Mouse (Mus musculus): ENCODE measurements around the gene Cnn3. TPM values are rescaled to one million over a fixed set of nuclear protein-coding genes. Genes with fewer than 3 reads are reported as not detected.

The Cnn3 gene
- total and polyA plus RNA-seq, 3 experiments: 37.8 to 45.4 (median 40.2) TPM

- Histone ChIP-seq H3K27me3 (ENCODE audit: control insufficient read depth, insufficient read depth, low read length) (no peaks in the 10 kb centered on the region), H3K79me2 (replicated peaks; ENCODE audit: control insufficient read depth, insufficient read depth, low read length) (no peaks in the 10 kb centered on the region), H3K27ac (no peak overlapping the region), H3K36me3 (ENCODE audit: control insufficient read depth, insufficient read depth, low read length) (no peaks in the 10 kb centered on the region), H3K4me3 (no peak overlapping the region), H3K4me1 (ENCODE audit: control insufficient read depth, insufficient read depth, low read length) (no peaks in the 10 kb centered on the region; the same call in 1 of the 2 replicates), H3K9ac (ENCODE audit: low read depth, low read length) (no peak overlapping the region)
- intact Hi-C loops (cut with DNase I): no loop called here
- 80% methylated on average over 8 of the region's 8 CpGs for WGBS
- no peak for DNase-seq
- no peak for TF ChIP-seq POLR2A (IDR thresholded peaks at IDR 0.05; ENCODE audit: insufficient read depth, low read depth, low read length)
- TF ChIP-seq EP300 (IDR thresholded peaks at IDR 0.05; ENCODE audit: insufficient read depth, low read depth, low read length): no peak
- TF ChIP-seq CTCF (IDR thresholded peaks at IDR 0.05): no peak
Measured at GRCm38 (mm10) chr3:121506175-121506574, 79.9 kb downstream of the Cnn3 start.

GRCm38 (mm10) chr3:121506756-121507155 lies 80.5 kb downstream of the Cnn3 start:
- Histone ChIP-seq H3K36me3 (ENCODE audit: control insufficient read depth, insufficient read depth, low read length) (no peaks in the 10 kb centered on the region), H3K9ac (ENCODE audit: low read depth, low read length) (no peak overlapping the region), H3K4me1 (ENCODE audit: control insufficient read depth, insufficient read depth, low read length) (no peaks in the 10 kb centered on the region; the same call in 1 of the 2 replicates), H3K27me3 (ENCODE audit: control insufficient read depth, insufficient read depth, low read length) (no peaks in the 10 kb centered on the region), H3K4me3 (no peak overlapping the region), H3K27ac (no peak overlapping the region), H3K79me2 (replicated peaks; ENCODE audit: control insufficient read depth, insufficient read depth, low read length) (no peaks in the 10 kb centered on the region)
- 83% methylated on average over 7 of the region's 7 CpGs for WGBS
- DNase-seq: no peak
- intact Hi-C loops (cut with DNase I): no loop called here
- TF ChIP-seq POLR2A (IDR thresholded peaks at IDR 0.05; ENCODE audit: insufficient read depth, low read depth, low read length) (no peak), EP300 (IDR thresholded peaks at IDR 0.05; ENCODE audit: insufficient read depth, low read depth, low read length) (no peak), CTCF (IDR thresholded peaks at IDR 0.05) (no peak)

- TF ChIP-seq EP300 (IDR thresholded peaks at IDR 0.05; ENCODE audit: insufficient read depth, low read depth, low read length): no peak
- no peak for TF ChIP-seq POLR2A (IDR thresholded peaks at IDR 0.05; ENCODE audit: insufficient read depth, low read depth, low read length)
- TF ChIP-seq CTCF (IDR thresholded peaks at IDR 0.05): no peak
- Histone ChIP-seq H3K9ac (ENCODE audit: low read depth, low read length) (no peak overlapping the region), H3K4me3 (no peak overlapping the region), H3K27me3 (ENCODE audit: control insufficient read depth, insufficient read depth, low read length) (no peaks in the 10 kb centered on the region), H3K27ac (no peak overlapping the region), H3K79me2 (replicated peaks; ENCODE audit: control insufficient read depth, insufficient read depth, low read length) (no peaks in the 10 kb centered on the region), H3K4me1 (ENCODE audit: control insufficient read depth, insufficient read depth, low read length) (no peaks in the 10 kb centered on the region; the same call in 1 of the 2 replicates), H3K36me3 (ENCODE audit: control insufficient read depth, insufficient read depth, low read length) (no peaks in the 10 kb centered on the region)
- DNase-seq: no peak
- WGBS: 94% methylated on average over 14 of the region's 14 CpGs
- intact Hi-C loops (cut with DNase I): no loop called here
Measured at GRCm38 (mm10) chr3:121507678-121508077, 81.4 kb downstream of the Cnn3 start.

Other genes starting within 250 kb of the Cnn3 start
- 1 to 10 TPM in 1 of 2 experiments, under 1 TPM in 1; 0.99 to 2.9 TPM for gene Tmem56, start 143.4 kb upstream of the Cnn3 start, total RNA-seq (2021)
- gene Tmem56, start 143.4 kb upstream of the Cnn3 start, polyA plus RNA-seq (2012; rRNA removed): 0.68 and 2.0 TPM in 2 replicates
- 10 to 100 TPM in 1 of 2 experiments, 1 to 10 TPM in 1; 9.1 to 10.4 TPM for gene Alg14, start 134.7 kb upstream of the Cnn3 start, total RNA-seq (2021)
- 12.5 and 19.9 TPM in 2 replicates for gene Alg14, start 134.7 kb upstream of the Cnn3 start, polyA plus RNA-seq (2012; rRNA removed)
- gene Slc44a3, start 105.9 kb downstream of the Cnn3 start, total RNA-seq (2021): not detected
- 0.38 and 1.1 TPM in 2 replicates for gene Slc44a3, start 105.9 kb downstream of the Cnn3 start, polyA plus RNA-seq (2012; rRNA removed)
- not detected for gene 4930432M17Rik, start 244.3 kb downstream of the Cnn3 start, total RNA-seq (2021)
- not detected in 2 replicates for gene 4930432M17Rik, start 244.3 kb downstream of the Cnn3 start, polyA plus RNA-seq (2012; rRNA removed)